Mouse (Mus musculus) adrenal gland, adult 10 weeks (tissue): ENCODE measurements around the gene Sv2b. TPM values are rescaled to one million over a fixed set of nuclear protein-coding genes. Genes with fewer than 3 reads are reported as not detected.

Source experiments
- polyA plus RNA-seq: library from polyadenylated mRNA; stranded (reverse); fragments of 350-450 nt; fragmentation: Illumina TruSeq; extraction: RNeasy Lipid Tissue Mini Kit (QIAGEN cat#74804); gene quantifications from one replicate; pipeline ENCODE4 v1.2.3, GENCODE M21; 2014; ENCODE audit warnings: low read depth, low replicate concordance

Gene Sv2b
- 0.47 TPM for polyA plus RNA-seq

GRCm38 (mm10) chr7:75308457-75309312, at the start of gene Sv2b:
Gene Sv2b, minus strand, starts transcription at chr7:75309262.

Other genes starting within 250 kb of the Sv2b start
- gene Akap13, start 146.3 kb upstream of the Sv2b start, polyA plus RNA-seq, result 39.1 TPM